Mouse (Mus musculus): ENCODE data around the gene Spag8. TPM values are rescaled to one million over a fixed set of nuclear protein-coding genes. Genes with fewer than 3 reads are reported as not detected.
A peak's percentile ranks its signal among the peaks of the same experiment; 100 is the strongest.

Spag8 gene
- not detected in 2 replicates for polyA plus RNA-seq (2012)

DNA sequence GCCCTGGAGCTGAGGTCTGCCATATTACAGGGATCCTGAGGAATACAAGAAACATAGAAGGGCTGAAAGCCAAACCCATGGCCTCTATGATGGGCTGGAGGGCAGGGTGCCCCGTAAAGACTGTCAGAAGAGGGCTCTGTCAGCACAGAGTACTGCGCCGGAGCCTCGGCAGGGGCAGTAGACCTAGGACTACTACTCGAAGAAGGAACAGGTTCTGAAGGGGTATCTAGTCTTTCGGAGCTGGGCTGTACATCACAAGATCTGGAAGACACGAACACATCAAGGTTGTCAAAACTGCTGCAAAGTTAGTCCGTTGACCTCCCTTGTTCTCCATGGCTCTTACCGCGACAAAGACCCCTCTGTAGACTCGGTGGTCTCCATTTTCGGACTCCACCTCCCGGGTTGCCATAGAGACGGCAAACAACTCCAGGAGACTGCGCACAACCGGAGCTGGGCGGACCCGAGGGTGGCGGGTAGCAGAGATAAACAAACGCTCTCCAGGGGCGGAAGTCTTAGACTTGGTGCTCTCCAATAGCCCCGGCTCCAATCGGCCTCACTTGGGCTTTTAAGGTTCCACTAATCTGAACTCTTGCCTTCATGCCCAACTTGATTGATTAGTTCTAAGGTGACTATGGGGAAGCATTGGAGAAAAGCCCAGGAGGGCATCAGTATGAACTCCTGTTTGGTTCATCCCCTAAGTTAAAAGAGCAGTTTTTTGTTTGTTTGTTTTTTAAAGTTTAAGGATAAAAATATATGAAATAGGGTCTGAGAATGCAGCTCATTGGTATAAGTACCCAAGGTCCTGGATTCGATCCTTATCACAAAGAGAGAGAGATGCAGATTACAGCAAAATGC is at the start of gene Spag8:
Gene Spag8 (minus strand): TSS at position 434 of the 855 bp plus-strand sequence.
- H3K4me1 ChIP-seq (ENCODE audit: control insufficient read depth): peaks cover 39% of the 10 kb centered on the region
- H3K27me3 ChIP-seq (ENCODE audit: control insufficient read depth): peaks cover 3% of the 10 kb centered on the region; the same call in 1 of the 2 replicates
- peaks cover 11% of the 10 kb centered on the region for H3K9me3 ChIP-seq (ENCODE audit: control insufficient read depth, low read length)
- H3K36me3 ChIP-seq (ENCODE audit: control insufficient read depth): no peaks in the 10 kb centered on the region
- TF ChIP-seq GATA1 (IDR thresholded peaks at IDR 0.05; ENCODE audit: low read length) (no peak), TAL1 (IDR thresholded peaks at IDR 0.05; ENCODE audit: low read length) (no peak)
- H3K4me3 ChIP-seq (replicated peaks): peak within 1 kb of the TSS; percentile 58

GRCm38 (mm10) chr4:43700707-43701106 is 47.3 kb upstream of the Spag8 start, which contains the start of gene Olfr70:
Olfr70 (minus strand) TSS chr4:43700807.
- Histone ChIP-seq H3K4me3 (replicated peaks) (no peak within 1 kb of the TSS), H3K36me3 (ENCODE audit: control insufficient read depth) (no peaks in the 10 kb centered on the region), H3K27me3 (ENCODE audit: control insufficient read depth) (no peaks in the 10 kb centered on the region), H3K9me3 (ENCODE audit: control insufficient read depth, low read length) (no peaks in the 10 kb centered on the region), H3K4me1 (ENCODE audit: control insufficient read depth) (no peaks in the 10 kb centered on the region)
- TF ChIP-seq GATA1 (IDR thresholded peaks at IDR 0.05; ENCODE audit: low read length): no peak
- TF ChIP-seq TAL1 (IDR thresholded peaks at IDR 0.05; ENCODE audit: low read length): no peak

- no peak overlapping the region for H3K4me3 ChIP-seq (replicated peaks)
Measured at GRCm38 (mm10) chr4:43696561-43696960, 43.2 kb upstream of the Spag8 start.

DNA sequence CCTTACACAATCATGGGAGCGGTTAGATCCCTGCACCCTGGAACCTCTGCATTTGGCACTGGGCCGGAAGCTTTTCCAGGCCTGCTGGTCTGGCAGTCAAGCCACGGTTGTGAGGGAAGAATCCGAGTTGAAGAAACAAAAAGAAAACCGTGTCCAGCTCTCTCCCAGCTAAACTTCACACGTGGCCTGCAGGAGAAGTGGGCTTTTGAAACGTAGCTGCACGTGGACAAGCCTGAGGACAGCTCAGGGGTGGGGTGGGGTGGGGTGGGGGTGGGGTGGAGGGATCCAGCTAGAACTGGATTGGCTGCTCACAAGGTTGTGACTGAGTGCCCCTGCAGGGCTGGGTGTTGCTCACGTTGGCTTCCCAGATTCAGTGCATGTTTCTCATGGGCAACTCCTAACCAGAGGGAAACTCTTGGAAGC is 41.9 kb upstream of the Spag8 start:
- H3K27me3 ChIP-seq (ENCODE audit: control insufficient read depth): no peaks in the 10 kb centered on the region
- H3K4me1 ChIP-seq (ENCODE audit: control insufficient read depth): peaks cover 17% of the 10 kb centered on the region
- no peaks in the 10 kb centered on the region for H3K9me3 ChIP-seq (ENCODE audit: control insufficient read depth, low read length)
- TF ChIP-seq GATA1 (IDR thresholded peaks at IDR 0.05; ENCODE audit: low read length): no peak
- TF ChIP-seq TAL1 (IDR thresholded peaks at IDR 0.05; ENCODE audit: low read length): no peak
- H3K36me3 ChIP-seq (ENCODE audit: control insufficient read depth): no peaks in the 10 kb centered on the region
- no peak overlapping the region for H3K4me3 ChIP-seq (replicated peaks)

More at GRCm38 (mm10) chr4:43696561-43696960, 43.2 kb upstream of the Spag8 start:
- Histone ChIP-seq H3K36me3 (ENCODE audit: control insufficient read depth) (no peaks in the 10 kb centered on the region), H3K27me3 (ENCODE audit: control insufficient read depth) (no peaks in the 10 kb centered on the region), H3K4me1 (ENCODE audit: control insufficient read depth) (peaks cover 17% of the 10 kb centered on the region), H3K9me3 (ENCODE audit: control insufficient read depth, low read length) (no peaks in the 10 kb centered on the region)
- TF ChIP-seq TAL1 (IDR thresholded peaks at IDR 0.05; ENCODE audit: low read length): no peak
- TF ChIP-seq GATA1 (IDR thresholded peaks at IDR 0.05; ENCODE audit: low read length): no peak

DNA sequence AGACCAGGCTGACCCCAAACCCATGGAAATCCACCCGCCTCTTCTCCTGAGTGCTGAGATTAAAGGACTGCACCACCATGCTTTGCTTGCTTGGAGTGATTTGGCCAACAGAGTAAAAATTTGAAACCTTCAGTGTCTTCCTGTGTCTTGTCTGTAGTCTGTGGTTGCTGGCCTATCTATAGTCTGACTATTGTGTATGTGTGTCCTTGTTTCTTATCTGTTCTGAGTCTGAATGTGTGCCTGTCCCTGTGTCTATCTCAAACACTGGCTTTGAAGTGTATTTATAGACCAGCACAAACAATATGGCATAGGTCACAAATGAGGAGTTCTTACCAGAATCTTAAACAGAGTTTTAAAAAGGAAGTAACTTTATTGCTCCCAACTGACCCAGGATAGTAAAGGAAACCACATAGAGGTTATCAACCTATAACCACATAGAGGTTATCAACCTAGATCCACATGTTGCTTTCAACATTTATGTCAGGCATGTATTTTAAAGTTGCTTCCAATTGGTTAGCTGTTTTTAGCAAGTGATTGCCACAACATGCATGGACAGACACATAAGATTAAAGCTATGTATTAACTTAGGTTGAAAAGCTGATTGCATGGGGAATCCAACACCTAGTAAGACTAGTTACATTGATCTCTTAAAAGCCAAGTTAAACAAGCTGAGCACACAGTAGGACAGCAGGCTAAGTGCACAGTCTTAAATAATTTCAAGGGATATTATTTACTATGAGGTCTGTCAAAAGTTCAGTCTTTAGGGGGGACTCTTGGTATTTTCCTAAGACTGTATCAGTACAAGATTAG is 41.2 kb upstream of the Spag8 start:
- Histone ChIP-seq H3K4me1 (ENCODE audit: control insufficient read depth) (peaks cover 17% of the 10 kb centered on the region), H3K27me3 (ENCODE audit: control insufficient read depth) (no peaks in the 10 kb centered on the region), H3K4me3 (replicated peaks) (no peak overlapping the region), H3K9me3 (ENCODE audit: control insufficient read depth, low read length) (no peaks in the 10 kb centered on the region), H3K36me3 (ENCODE audit: control insufficient read depth) (no peaks in the 10 kb centered on the region)
- TF ChIP-seq TAL1 (IDR thresholded peaks at IDR 0.05; ENCODE audit: low read length) (no peak), GATA1 (IDR thresholded peaks at IDR 0.05; ENCODE audit: low read length) (no peak)

- H3K4me3 ChIP-seq (replicated peaks): no peak overlapping the region
- peaks cover 17% of the 10 kb centered on the region for H3K4me1 ChIP-seq (ENCODE audit: control insufficient read depth)
- no peaks in the 10 kb centered on the region for H3K9me3 ChIP-seq (ENCODE audit: control insufficient read depth, low read length)
- H3K27me3 ChIP-seq (ENCODE audit: control insufficient read depth): no peaks in the 10 kb centered on the region
- no peaks in the 10 kb centered on the region for H3K36me3 ChIP-seq (ENCODE audit: control insufficient read depth)
- TF ChIP-seq GATA1 (IDR thresholded peaks at IDR 0.05; ENCODE audit: low read length) (no peak), TAL1 (IDR thresholded peaks at IDR 0.05; ENCODE audit: low read length) (no peak)
Measured at GRCm38 (mm10) chr4:43693806-43694241, 40.4 kb upstream of the Spag8 start.

GRCm38 (mm10) chr4:43691026-43691425 is 37.6 kb upstream of the Spag8 start:
- Histone ChIP-seq H3K27me3 (ENCODE audit: control insufficient read depth) (no peaks in the 10 kb centered on the region), H3K4me3 (replicated peaks) (no peak overlapping the region), H3K4me1 (ENCODE audit: control insufficient read depth) (peaks cover 17% of the 10 kb centered on the region), H3K9me3 (ENCODE audit: control insufficient read depth, low read length) (no peaks in the 10 kb centered on the region), H3K36me3 (ENCODE audit: control insufficient read depth) (no peaks in the 10 kb centered on the region)
- TF ChIP-seq TAL1 (IDR thresholded peaks at IDR 0.05; ENCODE audit: low read length) (no peak), GATA1 (IDR thresholded peaks at IDR 0.05; ENCODE audit: low read length) (no peak)

- Histone ChIP-seq H3K36me3 (ENCODE audit: control insufficient read depth) (no peaks in the 10 kb centered on the region), H3K9me3 (ENCODE audit: control insufficient read depth, low read length) (no peaks in the 10 kb centered on the region), H3K4me3 (replicated peaks) (no peak overlapping the region), H3K27me3 (ENCODE audit: control insufficient read depth) (no peaks in the 10 kb centered on the region), H3K4me1 (ENCODE audit: control insufficient read depth) (peaks cover 15% of the 10 kb centered on the region)
- TF ChIP-seq TAL1 (IDR thresholded peaks at IDR 0.05; ENCODE audit: low read length) (no peak), GATA1 (IDR thresholded peaks at IDR 0.05; ENCODE audit: low read length) (no peak)
Measured at GRCm38 (mm10) chr4:43690021-43690420, 36.6 kb upstream of the Spag8 start.

Data from erythroblast, embryonic 14.5 days (primary cell).